Mouse (Mus musculus) small intestine, adult 2 months (tissue): ENCODE data around the gene Rab11fip3.

Experiments
- CTCF ChIP-seq: fragments of 200-500 bp; IDR thresholded peaks from 2 replicates; pipeline ENCODE4 v1.5.1; 2012; ENCODE audit warnings: low read depth, mild to moderate bottlenecking, control low read depth, inconsistent platforms, low read length, moderate library complexity, mixed read lengths; ENCODE audit not compliant: insufficient replicate concordance, insufficient read length; ENCODE audit errors: extremely low read depth
- POLR2A ChIP-seq: fragments of 200-500 bp; IDR thresholded peaks from 2 replicates; pipeline ENCODE4 v1.6.1; 2012; ENCODE audit warnings: low read depth, mild to moderate bottlenecking, control low read depth, inconsistent platforms, low read length, moderate library complexity

GRCm38 (mm10) chr17:26111024-26111423 lies 41.7 kb upstream of the Rab11fip3 start:
- no peak for TF ChIP-seq CTCF
- no peak for TF ChIP-seq POLR2A
